Mouse (Mus musculus) ovary, postnatal 10 days (tissue): ENCODE data around the gene Herc2.
"Not testable (repeated sequence)": the region's sequence is repeated elsewhere in the genome, so short reads cannot be mapped to it uniquely, and the experiment has no call there.

Experiments used
- DNase-seq: peaks from one replicate; pipeline ENCODE4 v3.0.0; 2022; ENCODE audit warnings: low spot score

Herc2 gene

GRCm38 (mm10) chr7:56049831-56050321, at the start of gene Herc2:
Gene Herc2 (plus strand): TSS chr7:56050196.
- DNase-seq = peak; percentile 97

GRCm38 (mm10) chr7:56010318-56011017, 39.5 kb upstream of the Herc2 start:
- no peak for DNase-seq

- DNase-seq = no peak
Observed at GRCm38 (mm10) chr7:56011018-56011333, 39.0 kb upstream of the Herc2 start.

- DNase-seq = no peak
Observed at GRCm38 (mm10) chr7:56013261-56014001, 36.6 kb upstream of the Herc2 start.

- not testable (repeated sequence) for DNase-seq
Observed at GRCm38 (mm10) chr7:56014002-56014702, 35.8 kb upstream of the Herc2 start.

GRCm38 (mm10) chr7:56015172-56015571, 34.8 kb upstream of the Herc2 start:
- DNase-seq = no peak

- no peak for DNase-seq
Observed at GRCm38 (mm10) chr7:56015837-56016236, 34.2 kb upstream of the Herc2 start.

GRCm38 (mm10) chr7:56017761-56018160, 32.2 kb upstream of the Herc2 start:
- DNase-seq = no peak

- no peak for DNase-seq
Observed at GRCm38 (mm10) chr7:56018446-56018971, 31.5 kb upstream of the Herc2 start.

- peak; percentile 21 for DNase-seq
Observed at GRCm38 (mm10) chr7:56018972-56019929, 30.7 kb upstream of the Herc2 start.

- DNase-seq = no peak
Observed at GRCm38 (mm10) chr7:56019930-56020253, 30.1 kb upstream of the Herc2 start, which contains the start of gene Nipa1. Gene Nipa1 (minus strand): TSS chr7:56019954.

- DNase-seq = no peak
Observed at GRCm38 (mm10) chr7:56023586-56023985, 26.4 kb upstream of the Herc2 start.

- DNase-seq = peak; percentile 11
Observed at GRCm38 (mm10) chr7:56042353-56042752, 7.6 kb upstream of the Herc2 start.

- no peak for DNase-seq
Observed at GRCm38 (mm10) chr7:56043577-56044266, 6.3 kb upstream of the Herc2 start.

- DNase-seq = no peak
Observed at GRCm38 (mm10) chr7:56044267-56044629, 5.7 kb upstream of the Herc2 start.

GRCm38 (mm10) chr7:56047178-56047577, 2.8 kb upstream of the Herc2 start:
- no peak for DNase-seq

- no peak for DNase-seq
Observed at GRCm38 (mm10) chr7:56050487-56050911, 503 bp downstream of the Herc2 start.

GRCm38 (mm10) chr7:56052996-56053395, 3.0 kb downstream of the Herc2 start:
- no peak for DNase-seq

GRCm38 (mm10) chr7:56055338-56055737, 5.3 kb downstream of the Herc2 start:
- DNase-seq = no peak

- no peak for DNase-seq
Observed at GRCm38 (mm10) chr7:56064876-56065275, 14.9 kb downstream of the Herc2 start.

GRCm38 (mm10) chr7:56066136-56066535, 16.1 kb downstream of the Herc2 start:
- no peak for DNase-seq
